Mouse (Mus musculus) testis, adult 2 months (tissue): ENCODE results near the gene Tpbgl.

Experiments
- CTCF ChIP-seq: fragments of 200-500 bp; IDR thresholded peaks from 2 replicates; pipeline ENCODE4 v1.5.1; 2012; ENCODE audit warnings: low read depth, mild to moderate bottlenecking, inconsistent platforms, low read length, moderate library complexity; ENCODE audit not compliant: control insufficient read depth, insufficient read depth, insufficient replicate concordance
- POLR2A ChIP-seq: fragments of 200-500 bp; IDR thresholded peaks from 2 replicates; pipeline ENCODE4 v1.6.1; 2012; ENCODE audit warnings: low read depth, mild to moderate bottlenecking, inconsistent platforms, low read length, moderate library complexity; ENCODE audit not compliant: control insufficient read depth

- TF ChIP-seq POLR2A (no peak), CTCF (no peak)
Measured at GRCm38 (mm10) chr7:99607632-99608031, 19.3 kb downstream of the Tpbgl start.
